Mouse (Mus musculus): ENCODE measurements around the gene Gps2. TPM values are rescaled to one million over a fixed set of nuclear protein-coding genes. Genes with fewer than 3 reads are reported as not detected.

Gene Gps2
- polyA plus RNA-seq, 2 experiments = 79.5 to 82.7 TPM

DNA sequence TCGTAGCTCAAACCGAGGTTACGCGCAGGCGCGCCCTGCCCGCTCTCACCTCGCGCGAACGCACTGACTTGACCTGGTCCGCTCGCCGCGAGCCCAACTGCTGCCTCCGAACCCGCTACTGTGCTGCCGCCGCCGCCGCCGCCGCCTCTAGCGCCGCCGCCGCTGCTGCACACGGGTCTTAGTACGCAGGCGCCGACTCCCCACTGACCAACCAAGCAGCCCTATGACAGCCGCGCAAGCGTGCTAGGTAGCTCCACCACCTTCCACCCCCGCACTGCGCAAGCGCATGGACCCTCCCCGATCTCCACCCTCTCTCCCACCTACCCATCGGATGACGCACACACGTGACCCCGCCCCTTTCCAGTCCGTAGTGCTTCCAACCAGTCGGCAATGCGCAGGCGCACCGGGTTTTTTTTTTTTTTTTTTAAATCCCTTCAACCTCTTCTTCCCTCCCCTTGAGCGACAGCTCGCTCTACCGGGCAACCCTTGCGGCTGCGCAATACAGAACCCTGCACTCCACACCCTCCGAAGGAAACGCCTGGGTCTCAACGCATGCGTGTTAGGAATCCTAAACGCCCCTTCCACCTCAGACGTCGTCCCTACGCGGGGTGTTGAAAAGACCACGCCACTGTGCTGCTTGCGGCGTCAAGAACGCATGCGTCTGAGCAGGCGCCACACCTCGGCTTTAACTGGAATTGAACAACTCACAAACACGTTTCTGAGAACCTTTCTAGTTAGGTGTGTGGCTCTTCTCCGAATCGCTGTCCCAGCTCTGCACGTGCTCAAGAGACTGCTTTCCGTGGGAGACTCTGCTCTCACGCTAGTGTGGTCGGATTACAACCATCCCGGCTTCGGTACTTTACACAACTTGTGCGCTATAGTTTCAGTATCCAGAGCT, 7.7 kb downstream of the Gps2 start, which contains the start of gene Eif5a:
TSS of gene Eif5a (minus strand) at position 845 of the 898 bp plus-strand sequence.
- Histone ChIP-seq H3K27me3 (ENCODE audit: control insufficient read depth, insufficient read depth, low read length) (no peaks in the 10 kb centered on the region), H3K4me1 (replicated peaks; ENCODE audit: control insufficient read depth in 2 of 2, insufficient read depth in 2 of 2, low read length in 1 of 2) (peaks cover 42 to 45% of the 10 kb centered on the region in 2 experiments), H3K36me3 (replicated peaks; ENCODE audit: control insufficient read depth, insufficient read depth, low read depth) (peaks cover 31% of the 10 kb centered on the region), H3K27ac (peak within 1 kb of the TSS; percentile 99), H3K4me3 (ENCODE audit: insufficient read depth in 1 of 2, low read depth in 2 of 2, low read length in 2 of 2) (peak within 1 kb of the TSS; percentile 99), H3K4me2 (ENCODE audit: low read depth) (peak within 1 kb of the TSS; percentile 100), H3K9me3 (ENCODE audit: control insufficient read depth, low read length) (no peaks in the 10 kb centered on the region), H3K9ac (replicated peaks) (peak within 1 kb of the TSS; percentile 84)
- under 1% methylated on average over 78 of the region's 78 CpGs for WGBS (ENCODE audit: insufficient replicate concordance)
- TF ChIP-seq EP300 (IDR thresholded peaks at IDR 0.05; ENCODE audit: low read depth) (no peak), CTCF (IDR thresholded peaks at IDR 0.05; ENCODE audit: low read depth) (peak; percentile 85)
- peak; percentile 99 to 100 (median 99) for DNase-seq (ENCODE audit: low read depth in 3 of 3, low spot score in 3 of 3)
- peak; percentile 88 for ATAC-seq (ENCODE audit: insufficient read depth)

DNA sequence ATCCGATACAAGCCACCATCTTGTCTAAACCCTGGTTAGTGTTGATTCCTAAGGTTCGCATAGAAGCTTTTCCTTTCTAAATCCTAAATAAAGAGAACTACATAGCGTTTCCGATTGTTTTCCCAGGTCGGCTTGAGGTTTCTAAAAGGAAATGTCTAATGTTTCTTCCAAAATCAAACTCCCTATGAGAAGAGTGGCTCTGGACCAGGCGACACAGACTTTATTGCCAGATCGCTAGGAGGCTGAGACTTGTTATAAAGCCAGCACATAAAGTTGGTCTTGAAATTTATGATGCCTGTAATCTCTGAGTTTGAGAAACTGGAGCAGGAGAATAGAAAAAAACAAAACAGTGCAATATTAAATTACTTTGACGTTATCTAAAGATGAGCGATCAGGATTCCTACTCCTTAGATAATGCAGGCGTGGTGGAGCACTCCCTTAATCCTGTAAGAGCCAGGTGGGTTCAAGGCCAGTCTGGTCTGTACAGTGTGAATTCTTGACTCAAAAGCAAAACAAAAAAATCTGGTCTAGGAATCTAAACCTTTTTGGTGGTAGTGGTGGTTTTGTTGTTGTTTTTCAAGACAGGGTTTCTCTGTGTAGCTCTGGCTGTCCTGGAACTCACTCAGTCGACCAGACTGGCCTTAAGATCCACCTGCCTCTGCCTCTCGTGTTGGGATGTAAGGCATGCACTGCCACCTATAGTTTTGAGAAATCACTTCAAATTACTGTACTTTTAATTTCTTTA, 8.5 kb downstream of the Gps2 start:
- H3K9ac ChIP-seq (replicated peaks) = peak overlapping the region; percentile 84
- H3K27me3 ChIP-seq (ENCODE audit: control insufficient read depth, insufficient read depth, low read length) = no peaks in the 10 kb centered on the region
- TF ChIP-seq CTCF (IDR thresholded peaks at IDR 0.05; ENCODE audit: low read depth) (peak; percentile 19; the same call in 1 of the 2 replicates), EP300 (IDR thresholded peaks at IDR 0.05; ENCODE audit: low read depth) (no peak; the same call in 1 of the 2 replicates)
- peak overlapping the region; percentile 99 for H3K27ac ChIP-seq
- peak overlapping the region; percentile 81 to 99 for H3K4me3 ChIP-seq (ENCODE audit: insufficient read depth in 1 of 2, low read depth in 2 of 2, low read length in 2 of 2)
- peak overlapping the region; percentile 100 for H3K4me2 ChIP-seq (ENCODE audit: low read depth)
- 1% methylated on average over 12 of the region's 12 CpGs for WGBS (ENCODE audit: insufficient replicate concordance)
- no peaks in the 10 kb centered on the region for H3K9me3 ChIP-seq (ENCODE audit: control insufficient read depth, low read length)
- no peak for DNase-seq (ENCODE audit: low read depth in 3 of 3, low spot score in 3 of 3)
- H3K4me1 ChIP-seq (replicated peaks; ENCODE audit: control insufficient read depth in 2 of 2, insufficient read depth in 2 of 2, low read length in 1 of 2) = peaks cover 36 to 37% of the 10 kb centered on the region in 2 experiments
- H3K36me3 ChIP-seq (replicated peaks; ENCODE audit: control insufficient read depth, insufficient read depth, low read depth) = peaks cover 23% of the 10 kb centered on the region
- ATAC-seq (ENCODE audit: insufficient read depth) = no peak

DNA sequence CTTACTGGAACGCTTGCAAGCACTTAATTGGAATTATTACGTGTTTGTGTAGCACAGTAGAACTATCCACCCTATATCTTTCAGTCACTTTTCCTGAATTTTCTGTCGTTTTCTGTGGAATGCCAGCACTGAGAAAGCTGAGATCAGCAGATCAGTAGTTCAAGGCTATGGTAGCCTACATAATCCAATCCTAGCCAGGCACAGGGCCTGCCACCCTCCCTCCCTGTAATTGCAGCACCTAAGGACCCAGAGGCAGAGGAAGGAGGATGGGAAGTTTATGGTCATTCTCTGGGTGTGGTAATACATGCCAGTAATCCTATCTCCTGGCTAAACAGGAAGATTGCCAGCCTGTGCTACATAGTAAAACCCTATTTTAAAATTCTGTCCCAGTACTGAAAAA, 9.1 kb downstream of the Gps2 start:
- peaks cover 30 to 31% of the 10 kb centered on the region in 2 experiments for H3K4me1 ChIP-seq (replicated peaks; ENCODE audit: control insufficient read depth in 2 of 2, insufficient read depth in 2 of 2, low read length in 1 of 2)
- TF ChIP-seq CTCF (IDR thresholded peaks at IDR 0.05; ENCODE audit: low read depth) = no peak
- TF ChIP-seq EP300 (IDR thresholded peaks at IDR 0.05; ENCODE audit: low read depth) = no peak
- no peaks in the 10 kb centered on the region for H3K27me3 ChIP-seq (ENCODE audit: control insufficient read depth, insufficient read depth, low read length)
- no peak for DNase-seq (ENCODE audit: low read depth in 3 of 3, low spot score in 3 of 3)
- H3K27ac ChIP-seq = peak overlapping the region; percentile 99
- no peak for ATAC-seq (ENCODE audit: insufficient read depth)
- peak overlapping the region; percentile 84; the same call in 1 of the 2 replicates for H3K9ac ChIP-seq (replicated peaks)
- H3K36me3 ChIP-seq (replicated peaks; ENCODE audit: control insufficient read depth, insufficient read depth, low read depth) = peaks cover 17% of the 10 kb centered on the region
- no peaks in the 10 kb centered on the region for H3K9me3 ChIP-seq (ENCODE audit: control insufficient read depth, low read length)
- WGBS (ENCODE audit: insufficient replicate concordance) = 59% methylated on average over 3 of the region's 3 CpGs
- H3K4me2 ChIP-seq (ENCODE audit: low read depth) = peak overlapping the region; percentile 100
- peak overlapping the region in 1 of 2 experiments; percentile 99; a peak in 2 of 4 replicates for H3K4me3 ChIP-seq (ENCODE audit: insufficient read depth in 1 of 2, low read depth in 2 of 2, low read length in 2 of 2)

DNA sequence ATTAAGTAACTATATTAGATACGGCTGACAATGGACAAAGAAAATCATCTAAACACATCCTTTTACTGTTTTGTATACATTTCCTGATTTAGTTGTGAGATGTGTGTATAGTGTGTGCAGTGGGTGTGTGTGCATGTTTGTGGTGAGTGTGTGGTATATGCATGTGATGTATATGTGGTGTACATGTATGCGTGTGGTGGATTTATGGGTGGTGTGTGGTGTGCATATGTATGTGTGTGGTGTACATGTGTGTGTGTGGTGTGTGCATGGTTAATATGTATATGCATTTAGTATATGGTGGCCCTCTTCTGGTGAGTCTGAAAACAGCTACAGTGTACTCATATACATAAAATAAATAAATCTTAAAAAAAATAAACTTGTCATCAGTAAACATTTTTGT, 13.8 kb downstream of the Gps2 start:
- 84% methylated on average over 2 of the region's 2 CpGs for WGBS (ENCODE audit: insufficient replicate concordance)
- H3K4me2 ChIP-seq (ENCODE audit: low read depth) = no peak overlapping the region
- no peak overlapping the region for H3K4me3 ChIP-seq (ENCODE audit: insufficient read depth in 1 of 2, low read depth in 2 of 2, low read length in 2 of 2)
- TF ChIP-seq CTCF (IDR thresholded peaks at IDR 0.05; ENCODE audit: low read depth) = peak; percentile 25; the same call in 1 of the 2 replicates
- no peak for TF ChIP-seq EP300 (IDR thresholded peaks at IDR 0.05; ENCODE audit: low read depth)
- peaks cover 10% of the 10 kb centered on the region in 2 experiments for H3K4me1 ChIP-seq (replicated peaks; ENCODE audit: control insufficient read depth in 2 of 2, insufficient read depth in 2 of 2, low read length in 1 of 2)
- H3K36me3 ChIP-seq (replicated peaks; ENCODE audit: control insufficient read depth, insufficient read depth, low read depth) = no peaks in the 10 kb centered on the region
- H3K9me3 ChIP-seq (ENCODE audit: control insufficient read depth, low read length) = no peaks in the 10 kb centered on the region
- DNase-seq (ENCODE audit: low read depth in 3 of 3, low spot score in 3 of 3) = no peak
- no peak for ATAC-seq (ENCODE audit: insufficient read depth)
- H3K27ac ChIP-seq = no peak overlapping the region
- no peak overlapping the region for H3K9ac ChIP-seq (replicated peaks)
- no peaks in the 10 kb centered on the region for H3K27me3 ChIP-seq (ENCODE audit: control insufficient read depth, insufficient read depth, low read length)
